Mouse (Mus musculus): ENCODE data around the gene Creld1.
A peak's percentile ranks its signal among the peaks of the same experiment; 100 is the strongest.

Creld1 gene

DNA sequence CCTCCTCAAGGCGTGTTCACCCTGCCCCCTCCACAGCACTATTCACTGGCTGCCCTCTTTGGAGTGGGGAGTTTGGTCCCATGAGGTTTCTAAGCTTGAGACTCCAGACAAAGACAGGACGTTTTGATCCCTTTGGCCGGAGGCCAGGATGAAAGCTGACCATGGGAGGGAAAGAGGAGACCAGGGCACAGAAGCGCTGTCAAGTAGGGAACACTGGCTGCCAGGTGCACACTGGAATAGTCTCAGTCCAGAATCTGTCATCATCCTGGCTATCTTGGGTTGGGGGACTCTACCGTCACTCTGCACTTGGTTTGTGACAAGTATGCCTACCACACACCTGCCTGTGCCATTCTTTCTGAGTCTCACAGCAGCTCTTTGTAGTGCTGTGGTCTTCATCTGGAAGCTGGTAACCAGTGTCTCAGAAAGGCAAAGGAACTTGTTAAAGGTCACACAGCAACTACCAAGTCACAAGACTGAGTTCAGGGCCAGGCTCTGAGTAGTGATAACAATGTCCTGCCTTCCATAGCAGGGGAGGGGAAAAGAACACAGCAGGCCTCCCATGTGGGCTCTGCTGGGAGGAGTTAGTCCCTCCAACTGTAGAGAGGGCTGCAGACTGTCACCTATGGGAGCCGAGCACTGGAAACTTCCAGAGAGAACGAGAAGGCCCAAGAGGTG is 25.3 kb downstream of the Creld1 start:
- DNase-seq (ENCODE audit: low read depth, low spot score), result no peak

DNA sequence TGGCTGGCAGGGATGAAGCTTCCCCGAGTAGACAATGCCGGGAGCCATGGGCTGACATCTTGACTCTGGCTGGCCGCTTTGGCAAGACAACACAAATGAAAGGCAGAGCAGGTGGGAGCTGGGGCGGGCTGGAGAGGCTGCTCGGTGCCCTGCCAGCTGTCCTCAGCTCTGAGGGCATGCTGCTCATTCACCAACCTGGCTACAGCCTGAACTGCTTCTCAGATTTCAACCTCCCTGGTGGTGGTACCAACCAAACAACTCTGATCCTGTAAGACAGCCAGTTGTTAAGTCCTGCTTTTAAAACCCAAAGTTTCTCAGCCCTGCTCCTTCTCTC is 25.8 kb downstream of the Creld1 start:
- DNase-seq (ENCODE audit: low read depth, low spot score), result no peak

DNA sequence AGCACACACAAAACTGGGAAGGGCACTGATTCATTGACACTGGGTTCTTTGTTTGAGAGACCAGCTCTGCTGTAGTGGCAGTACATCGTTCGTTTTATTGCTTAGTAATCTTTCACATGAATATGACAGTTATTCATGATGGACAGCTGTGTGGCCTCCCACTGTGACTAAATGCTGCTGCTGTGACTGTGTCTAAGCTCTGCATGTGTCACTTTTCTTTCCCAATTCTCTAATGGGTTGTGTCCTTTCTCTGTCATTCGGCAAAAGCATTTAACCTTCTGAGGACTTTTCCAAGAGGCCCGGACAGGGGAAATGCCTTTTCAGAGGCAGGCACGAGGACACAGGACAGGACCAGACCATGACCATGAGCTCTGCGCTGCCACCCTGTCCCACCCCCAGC is 30.8 kb downstream of the Creld1 start:
- DNase-seq (ENCODE audit: low read depth, low spot score), result no peak

DNA sequence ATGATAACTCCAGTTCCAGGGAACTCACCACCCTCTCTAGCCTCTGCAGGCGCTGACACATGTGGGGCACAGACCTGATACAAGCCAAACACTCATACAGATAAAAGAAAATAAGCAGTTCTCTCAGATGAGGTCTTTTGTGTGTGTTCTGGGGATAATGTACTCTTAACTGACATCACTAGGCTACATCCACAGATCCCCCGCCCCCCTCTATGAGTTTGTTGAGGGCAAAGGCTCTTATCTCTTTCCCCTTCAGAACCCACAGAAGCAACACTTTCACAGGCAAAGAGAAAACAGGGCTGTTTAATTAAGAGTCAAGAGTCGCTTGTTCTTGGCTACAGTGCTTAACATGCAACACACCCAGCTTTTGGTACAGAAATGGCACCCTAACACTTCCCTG is 31.5 kb downstream of the Creld1 start:
- DNase-seq (ENCODE audit: low read depth, low spot score), result no peak

DNA sequence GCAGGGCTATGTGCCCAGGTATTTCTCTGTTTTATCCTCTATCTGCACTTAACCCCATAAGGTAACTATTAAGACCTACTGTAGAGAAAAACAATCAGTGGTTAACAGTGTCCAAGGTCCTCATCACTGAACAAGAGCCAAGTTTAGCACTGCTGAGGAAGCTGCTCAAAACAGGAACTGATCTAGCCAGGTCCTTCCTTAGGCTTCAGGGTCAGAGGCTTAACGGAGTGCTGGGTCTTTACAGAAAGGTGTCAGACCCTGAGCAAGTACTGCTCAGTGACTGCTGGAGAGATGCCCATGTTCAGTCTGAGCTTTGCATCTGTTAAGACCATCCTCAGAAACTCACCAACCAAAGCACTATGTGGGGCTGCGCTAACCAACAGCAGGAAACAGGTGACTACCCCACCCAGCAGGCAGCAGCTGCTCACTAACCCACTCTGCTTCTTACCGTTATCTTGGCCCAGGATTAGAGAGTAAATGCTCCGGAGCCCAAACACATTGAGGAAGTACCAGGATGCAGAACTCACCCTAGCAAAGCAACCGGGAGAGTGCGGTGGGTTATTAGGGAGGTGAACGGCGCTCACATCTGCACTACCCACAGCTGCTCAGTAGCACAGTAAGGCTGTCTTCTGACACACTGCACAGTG is 34.5 kb downstream of the Creld1 start:
- no peak for DNase-seq (ENCODE audit: low read depth, low spot score)

DNA sequence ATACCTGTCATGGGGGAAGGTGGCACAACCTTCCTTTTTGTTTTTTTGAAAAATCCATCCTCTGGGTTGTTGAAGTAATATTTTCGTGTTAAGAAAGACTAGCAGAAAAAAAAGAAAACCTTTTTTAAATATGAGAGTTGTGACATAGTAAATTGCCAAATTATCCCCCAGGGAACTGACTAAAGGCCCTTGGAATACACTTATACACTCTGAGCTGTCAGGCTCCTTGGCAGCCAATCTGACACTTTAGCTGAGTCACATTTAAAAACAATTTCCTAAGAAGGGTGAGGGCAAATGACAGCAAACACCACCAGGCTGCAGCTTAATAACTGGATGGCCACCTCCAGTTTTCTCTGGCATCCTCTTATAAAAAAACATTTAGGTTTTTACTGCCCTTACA is 39.2 kb downstream of the Creld1 start:
- DNase-seq (ENCODE audit: low read depth, low spot score), result no peak

DNA sequence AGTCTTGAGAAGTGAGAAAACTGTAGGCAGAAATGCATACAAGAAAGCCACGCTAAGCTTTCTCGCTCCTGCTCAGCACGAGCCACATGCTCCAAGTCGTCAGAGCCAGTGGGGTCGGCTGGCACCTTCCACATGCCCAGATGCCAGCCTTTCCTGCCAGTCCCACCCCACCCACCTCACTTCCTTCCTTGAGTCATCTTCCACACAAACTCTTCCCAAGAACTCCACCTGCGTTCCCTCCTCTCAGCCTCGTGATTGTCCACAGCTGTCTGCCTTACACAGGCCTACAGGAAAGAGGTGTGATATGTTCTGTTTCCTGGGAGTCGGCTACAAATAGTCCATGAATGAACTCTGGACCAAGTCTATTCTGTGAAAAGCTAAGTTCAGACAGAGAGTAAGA is 40.3 kb downstream of the Creld1 start:
- DNase-seq (ENCODE audit: low read depth, low spot score), result no peak

DNA sequence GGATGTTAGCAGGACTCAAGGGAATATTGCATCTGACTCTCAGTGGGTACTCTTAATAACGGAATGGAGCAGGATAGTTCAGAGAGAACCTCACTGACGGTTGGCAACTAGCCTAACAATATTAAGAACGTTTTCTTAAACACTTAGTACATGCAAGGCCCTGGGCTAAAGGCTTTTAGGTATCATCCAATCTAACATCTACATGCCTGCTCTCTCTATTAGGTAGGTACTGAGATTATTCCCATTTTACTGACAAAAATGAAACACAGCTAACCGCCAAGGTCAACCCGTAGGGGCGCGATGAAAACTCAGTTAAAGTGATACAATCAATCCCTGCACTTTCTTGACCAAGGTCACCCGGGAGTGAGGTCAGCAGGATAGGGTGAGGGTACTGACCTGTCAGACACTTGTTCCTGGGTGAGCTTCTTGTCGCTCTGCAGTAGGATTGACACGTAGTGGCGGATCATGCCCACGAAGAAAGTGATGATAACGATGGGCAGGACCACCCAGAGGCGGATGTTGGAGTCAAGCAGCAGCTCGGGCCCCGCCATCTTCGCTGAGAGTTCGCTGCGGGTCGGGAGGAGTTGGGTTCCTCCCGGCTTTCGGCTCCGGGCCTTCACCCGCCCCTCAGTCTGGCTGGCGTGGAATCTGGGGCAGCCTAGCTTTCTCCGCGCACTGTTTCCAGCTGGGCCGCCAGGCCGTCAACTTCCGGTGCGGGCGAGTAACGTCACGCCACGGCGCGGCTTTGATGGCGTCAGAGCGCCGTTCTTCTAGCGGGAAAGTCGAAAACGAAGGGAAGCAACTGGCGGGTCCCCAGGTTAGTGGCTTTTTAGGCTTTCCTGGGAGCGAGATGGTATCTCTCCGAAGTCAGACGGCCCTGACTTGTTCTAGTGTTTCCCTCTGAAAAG is 48.1 kb downstream of the Creld1 start, which contains the start of the genes Emc3 and Fancd2:
Gene Emc3, minus strand, starts transcription at position 721 of the 908 bp plus-strand sequence.
Gene Fancd2, plus strand, starts transcription at position 751 of the 908 bp plus-strand sequence.
- DNase-seq (ENCODE audit: low read depth, low spot score), result peak; percentile 70

DNA sequence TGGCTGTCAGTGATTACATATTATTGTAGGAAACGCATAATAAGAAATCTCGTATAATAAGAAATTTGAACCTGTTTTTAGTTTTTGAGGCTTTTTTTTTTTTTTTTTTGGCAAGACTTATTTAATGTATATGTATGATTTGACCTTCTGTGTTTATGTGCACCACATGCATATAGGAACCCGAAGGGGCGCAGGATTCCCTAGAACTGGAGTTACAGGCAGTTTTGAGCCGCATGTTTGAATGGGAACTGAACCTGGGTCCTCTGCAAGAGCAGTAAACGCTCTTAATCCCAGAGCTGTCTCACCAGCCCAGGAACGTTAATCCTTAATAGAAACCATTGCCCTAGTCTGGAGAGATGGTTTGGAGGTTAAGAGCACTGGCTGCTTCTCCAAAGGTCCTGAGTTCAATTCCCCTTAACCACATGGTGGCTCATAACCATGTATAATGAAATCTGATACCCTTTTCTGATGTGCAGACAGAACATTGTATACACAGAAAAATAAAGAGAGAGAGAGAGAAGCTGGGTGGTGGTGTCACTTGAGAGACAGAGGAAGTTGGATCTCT is 48.8 kb downstream of the Creld1 start:
- DNase-seq (ENCODE audit: low read depth, low spot score), result no peak

DNA sequence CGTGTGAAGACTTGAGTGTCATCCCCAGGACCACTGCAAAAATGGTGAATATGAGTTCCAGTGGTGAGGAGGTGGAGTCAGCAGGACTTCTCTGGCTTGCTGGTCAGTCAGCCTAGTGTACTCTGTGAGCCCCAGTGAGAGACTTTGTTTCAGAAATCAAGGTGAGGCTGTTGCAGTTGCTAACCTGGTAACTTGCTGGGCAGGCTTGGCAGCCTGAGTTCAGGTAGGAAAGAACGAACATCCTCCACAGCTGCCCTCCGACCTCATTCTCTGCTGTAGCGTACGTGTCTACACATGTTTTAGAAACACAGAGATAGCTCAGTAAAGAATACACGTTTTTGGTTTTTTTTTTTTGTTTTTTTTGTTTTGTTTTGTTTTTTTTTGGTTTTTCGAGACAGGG is 51.8 kb downstream of the Creld1 start:
- DNase-seq (ENCODE audit: low read depth, low spot score), result no peak

DNA sequence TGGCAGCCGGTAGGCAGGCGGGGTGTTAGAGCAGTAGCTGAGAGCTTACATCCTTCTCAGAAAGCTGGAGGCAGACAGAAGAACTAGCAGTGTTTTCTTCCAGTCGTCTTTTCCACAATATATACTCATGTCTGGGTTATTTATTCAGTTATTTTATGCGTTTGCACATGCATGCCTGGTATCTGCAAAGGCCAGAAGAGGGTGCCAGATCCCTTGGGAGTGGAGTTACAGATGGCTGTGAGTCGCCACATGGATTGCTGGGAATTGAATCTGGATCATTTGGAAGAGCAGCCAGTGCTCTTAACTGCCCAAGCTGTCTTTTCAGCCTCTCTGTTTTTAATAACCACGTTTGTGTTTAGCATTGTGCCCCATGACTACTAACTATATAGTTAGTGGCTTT is 58.5 kb downstream of the Creld1 start:
- no peak for DNase-seq (ENCODE audit: low read depth, low spot score)

All from brain, embryonic 18.5 days (tissue).